Mouse (Mus musculus): ENCODE results near the gene Mettl27. TPM values are rescaled to one million over a fixed set of nuclear protein-coding genes. Genes with fewer than 3 reads are reported as not detected.
A peak's percentile ranks its signal among the peaks of the same experiment; 100 is the strongest.

Mettl27 gene
- polyA plus RNA-seq, 1 experiment from 2014 or later, result 23.9 TPM

DNA sequence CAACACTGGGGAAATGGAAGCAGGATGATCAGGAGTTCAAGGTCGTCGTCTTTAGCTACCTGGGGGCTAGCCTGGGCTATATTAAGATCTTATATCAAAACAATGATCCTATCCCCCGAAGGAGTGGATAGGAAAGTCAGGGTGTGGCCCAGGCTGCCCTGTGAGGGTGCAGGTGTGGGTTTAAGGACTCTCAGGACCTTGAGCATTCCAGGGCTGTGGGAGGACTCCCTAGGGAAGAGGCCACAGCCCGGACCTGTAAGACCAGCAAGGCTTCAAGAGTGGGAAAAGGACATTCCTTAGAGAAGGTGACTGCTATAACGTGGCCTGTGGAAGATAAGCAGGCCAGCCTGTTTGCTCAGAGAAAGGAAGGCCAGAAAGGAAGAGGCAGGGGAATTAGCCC is 12.0 kb downstream of the Mettl27 start:
- no peak for ATAC-seq (ENCODE audit: insufficient read depth)
- no peak overlapping the region for H3K9ac ChIP-seq
- H3K4me3 ChIP-seq (ENCODE audit: low read depth, low read length), result peak overlapping the region; percentile 48; the same call in 1 of the 2 replicates

DNA sequence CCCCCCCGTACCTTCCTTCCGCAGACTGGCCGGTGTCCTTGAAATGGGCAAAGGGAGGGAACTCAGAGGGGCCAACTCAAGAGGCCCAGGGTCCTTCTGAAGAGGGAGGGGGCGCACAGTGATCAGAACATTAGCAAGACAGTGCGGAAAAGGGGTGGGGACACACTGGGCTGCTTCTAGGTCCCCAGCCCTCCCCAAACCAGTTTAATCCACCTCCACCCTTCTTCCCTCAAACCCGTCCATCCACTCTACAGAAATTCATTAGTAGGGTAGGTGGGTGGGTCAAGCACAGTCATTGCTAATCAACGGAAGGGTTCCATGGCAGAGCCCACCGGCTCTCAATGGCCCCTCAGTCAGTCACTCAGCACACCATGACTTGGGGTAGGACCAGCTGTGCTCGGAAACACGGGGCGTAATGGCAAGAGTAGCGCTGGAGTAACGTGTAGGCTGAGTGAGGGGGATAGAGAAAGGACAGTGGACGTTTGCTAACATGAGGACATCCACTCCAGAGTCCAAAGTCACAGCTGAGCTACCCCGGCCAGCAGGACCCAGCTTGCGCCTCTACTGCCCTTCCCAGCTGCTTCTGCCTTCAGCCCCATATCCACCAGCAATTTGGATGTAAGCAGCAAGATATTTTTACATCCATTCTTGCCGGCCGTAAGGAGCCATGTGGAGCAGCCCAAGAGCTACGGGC is 13.2 kb downstream of the Mettl27 start:
- Histone ChIP-seq H3K9me3 (ENCODE audit: low read depth, low read length) (no peaks in the 10 kb centered on the region), H3K4me2 (peak overlapping the region; percentile 55), H3K4me1 (ENCODE audit: insufficient read depth) (peaks cover 13% of the 10 kb centered on the region), H3K36me3 (ENCODE audit: insufficient read depth) (0 out of 2 replicates have a peak, but pooled peaks cover 3% of the 10 kb centered on the region), H3K27ac (ENCODE audit: low read depth) (peak overlapping the region; percentile 91; the same call in 1 of the 2 replicates), H3K9ac (peak overlapping the region; percentile 62), H3K4me3 (ENCODE audit: low read depth, low read length) (peak overlapping the region; percentile 48), H3K27me3 (ENCODE audit: insufficient read depth, low read length) (peaks cover 25% of the 10 kb centered on the region)
- DNase-seq (peak; percentile 24), ATAC-seq (ENCODE audit: insufficient read depth) (no peak; the same call in 1 of the 2 replicates)
- WGBS, result 37% methylated on average over 16 of the region's 19 CpGs
- no peak for TF ChIP-seq CTCF (IDR thresholded peaks at IDR 0.05; ENCODE audit: low read depth)

More for the DNA sequence above, 12.0 kb downstream of the Mettl27 start:
- WGBS, result 65% methylated on average over 5 of the region's 5 CpGs
- Histone ChIP-seq H3K27me3 (ENCODE audit: insufficient read depth, low read length) (peaks cover 25% of the 10 kb centered on the region), H3K36me3 (ENCODE audit: insufficient read depth) (0 out of 2 replicates have a peak, but pooled peaks cover 3% of the 10 kb centered on the region), H3K4me1 (ENCODE audit: insufficient read depth) (peaks cover 13% of the 10 kb centered on the region), H3K4me2 (peak overlapping the region; percentile 55), H3K9me3 (ENCODE audit: low read depth, low read length) (no peaks in the 10 kb centered on the region), H3K27ac (ENCODE audit: low read depth) (peak overlapping the region; percentile 50; the same call in 1 of the 2 replicates)
- TF ChIP-seq CTCF (IDR thresholded peaks at IDR 0.05; ENCODE audit: low read depth), result no peak
- no peak for DNase-seq

DNA sequence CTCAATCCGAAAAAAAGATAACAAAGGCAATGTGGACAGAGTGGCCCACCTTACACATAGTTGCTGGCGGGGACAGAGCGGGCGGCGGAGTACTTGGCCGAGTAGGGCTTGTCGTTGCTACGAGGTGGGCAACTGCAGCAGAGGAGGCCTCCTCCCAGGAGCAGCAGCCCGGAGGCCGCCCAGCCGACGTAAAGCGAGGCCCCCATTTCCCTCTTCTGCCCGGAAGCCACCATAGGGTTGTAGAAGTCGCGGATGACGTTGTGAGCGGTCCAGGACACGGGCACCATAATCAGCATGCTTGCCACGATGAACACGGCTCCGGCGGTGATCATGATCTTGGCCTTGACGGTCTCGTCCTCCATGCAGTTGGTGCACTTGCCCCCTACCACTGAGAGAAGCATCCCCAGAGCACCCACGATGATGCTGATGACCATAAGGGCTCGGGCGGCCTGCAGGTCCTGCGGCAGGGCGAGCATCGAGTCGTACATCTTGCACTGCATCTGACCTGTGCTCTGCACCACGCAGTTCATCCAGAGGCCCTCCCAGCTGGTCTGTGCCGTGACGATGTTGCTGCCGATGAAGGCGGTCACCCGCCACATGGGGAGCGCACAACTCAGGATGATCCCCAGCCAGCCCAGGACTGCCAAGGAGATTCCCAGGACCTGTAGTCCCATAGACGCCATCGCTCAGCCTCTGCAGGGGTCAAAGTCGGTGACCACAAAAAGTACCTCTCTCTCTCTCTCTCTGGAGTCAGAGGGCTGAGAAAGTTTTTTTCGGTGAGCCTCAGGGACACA is 14.1 kb downstream of the Mettl27 start:
- H3K4me3 ChIP-seq (ENCODE audit: low read depth, low read length), result peak overlapping the region; percentile 48
- no peaks in the 10 kb centered on the region for H3K9me3 ChIP-seq (ENCODE audit: low read depth, low read length)
- peak overlapping the region; percentile 62 for H3K9ac ChIP-seq
- H3K27me3 ChIP-seq (ENCODE audit: insufficient read depth, low read length), result peaks cover 25% of the 10 kb centered on the region
- TF ChIP-seq CTCF (IDR thresholded peaks at IDR 0.05; ENCODE audit: low read depth), result no peak
- no peaks in the 10 kb centered on the region for H3K36me3 ChIP-seq (ENCODE audit: insufficient read depth)
- WGBS, result 17% methylated on average over 43 of the region's 43 CpGs
- DNase-seq (no peak), ATAC-seq (ENCODE audit: insufficient read depth) (no peak)
- H3K4me2 ChIP-seq, result peak overlapping the region; percentile 55
- peak overlapping the region; percentile 91 for H3K27ac ChIP-seq (ENCODE audit: low read depth)
- H3K4me1 ChIP-seq (ENCODE audit: insufficient read depth), result peaks cover 17% of the 10 kb centered on the region

GRCm38 (mm10) chr5:134946857-134947255 is 14.7 kb downstream of the Mettl27 start, which contains the start of gene Cldn4:
Gene Cldn4 (minus strand): TSS chr5:134946934.
- H3K36me3 ChIP-seq (ENCODE audit: insufficient read depth), result no peaks in the 10 kb centered on the region
- peaks cover 22% of the 10 kb centered on the region for H3K4me1 ChIP-seq (ENCODE audit: insufficient read depth)
- peaks cover 25% of the 10 kb centered on the region for H3K27me3 ChIP-seq (ENCODE audit: insufficient read depth, low read length)
- 16% methylated on average over 11 of the region's 11 CpGs for WGBS
- peak within 1 kb of the TSS; percentile 48 for H3K4me3 ChIP-seq (ENCODE audit: low read depth, low read length)
- peak; percentile 53 for ATAC-seq (ENCODE audit: insufficient read depth)
- peak; percentile 85 for DNase-seq
- peak within 1 kb of the TSS; percentile 62 for H3K9ac ChIP-seq
- H3K27ac ChIP-seq (ENCODE audit: low read depth), result peak within 1 kb of the TSS; percentile 91
- H3K4me2 ChIP-seq, result peak within 1 kb of the TSS; percentile 55
- no peaks in the 10 kb centered on the region for H3K9me3 ChIP-seq (ENCODE audit: low read depth, low read length)
- no peak for TF ChIP-seq CTCF (IDR thresholded peaks at IDR 0.05; ENCODE audit: low read depth)

GRCm38 (mm10) chr5:134947420-134948084 is 15.4 kb downstream of the Mettl27 start:
- Histone ChIP-seq H3K4me3 (ENCODE audit: low read depth, low read length) (no peak overlapping the region), H3K27me3 (ENCODE audit: insufficient read depth, low read length) (peaks cover 25% of the 10 kb centered on the region), H3K9ac (no peak overlapping the region), H3K36me3 (ENCODE audit: insufficient read depth) (no peaks in the 10 kb centered on the region), H3K27ac (ENCODE audit: low read depth) (peak overlapping the region; percentile 91), H3K9me3 (ENCODE audit: low read depth, low read length) (no peaks in the 10 kb centered on the region), H3K4me2 (peak overlapping the region; percentile 55; the same call in 1 of the 2 replicates), H3K4me1 (ENCODE audit: insufficient read depth) (peaks cover 22% of the 10 kb centered on the region)
- no peak for ATAC-seq (ENCODE audit: insufficient read depth)
- WGBS, result 31% methylated on average over 5 of the region's 5 CpGs
- TF ChIP-seq CTCF (IDR thresholded peaks at IDR 0.05; ENCODE audit: low read depth), result no peak
- DNase-seq, result no peak

DNA sequence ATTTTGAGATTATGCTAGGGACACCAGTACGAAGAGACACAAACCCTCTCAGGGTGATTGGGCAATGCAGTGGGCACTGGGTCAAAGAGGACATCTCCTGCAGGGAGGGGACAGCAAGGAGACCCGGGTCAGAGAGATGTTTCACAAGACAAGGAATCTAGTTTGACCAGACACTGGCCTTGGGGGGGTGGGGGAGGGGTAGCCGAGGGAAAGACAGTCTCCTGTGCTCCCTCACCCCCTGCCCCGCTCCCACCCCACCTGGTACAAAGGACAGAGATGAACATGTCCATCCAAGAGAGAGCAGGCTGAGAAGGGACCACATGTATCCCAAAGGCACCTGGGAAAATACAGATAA is 15.9 kb downstream of the Mettl27 start:
- H3K27me3 ChIP-seq (ENCODE audit: insufficient read depth, low read length), result peaks cover 25% of the 10 kb centered on the region
- no peak overlapping the region for H3K4me2 ChIP-seq
- H3K9me3 ChIP-seq (ENCODE audit: low read depth, low read length), result no peaks in the 10 kb centered on the region
- no peaks in the 10 kb centered on the region for H3K36me3 ChIP-seq (ENCODE audit: insufficient read depth)
- 40% methylated on average over 4 of the region's 4 CpGs for WGBS
- H3K4me3 ChIP-seq (ENCODE audit: low read depth, low read length), result no peak overlapping the region
- ATAC-seq (ENCODE audit: insufficient read depth) (no peak), DNase-seq (no peak)
- H3K27ac ChIP-seq (ENCODE audit: low read depth), result no peak overlapping the region
- TF ChIP-seq CTCF (IDR thresholded peaks at IDR 0.05; ENCODE audit: low read depth), result no peak
- peaks cover 22% of the 10 kb centered on the region for H3K4me1 ChIP-seq (ENCODE audit: insufficient read depth)
- no peak overlapping the region for H3K9ac ChIP-seq

Data from lung, embryonic 14.5 days (tissue).